Mouse (Mus musculus) T-helper 17 cell (primary cell): Measurements from ENCODE around the gene Brpf3.
"Not testable (repeated sequence)": the region's sequence is repeated elsewhere in the genome, so short reads cannot be mapped to it uniquely, and the experiment has no call there.

Experiments used
- in situ Hi-C, 2 experiments: fragments of 300-600 bp; cut with MboI, MseI; formaldehyde crosslinking; loops; 1 replicate in 1 of 2; 2 replicates in 1 of 2; pipeline ENCODE4 v1.15.1; 2025; ENCODE audit warnings: high pct_unique_total_duplicates in 2 of 2

The Brpf3 gene

GRCm38 (mm10) chr17:28799291-28800160 is 1.4 kb upstream of the Brpf3 start:
- in situ Hi-C loops = loop anchor here in 1 of 2 experiments (10.0 kb wide), 1 partner anchor 1235 kb away; the partner anchor contains the start of gene AI413582

- in situ Hi-C loops = loop anchor here in 1 of 2 experiments (10.0 kb wide), 1 partner anchor 1235 kb away; the partner anchor contains the start of gene AI413582
These were observed 614 bp upstream of the Brpf3 start for GRCm38 (mm10) chr17:28800281-28800670.

- in situ Hi-C loops = loop anchor here in 1 of 2 experiments (10.0 kb wide), 1 partner anchor 1237 kb away; the partner anchor contains the start of gene AI413582
These were observed 650 bp downstream of the Brpf3 start for GRCm38 (mm10) chr17:28801474-28802005.

- in situ Hi-C loops = loop anchor here in 1 of 2 experiments (10.0 kb wide), 1 partner anchor 1237 kb away; the partner anchor contains the start of gene AI413582
These were observed 1.2 kb downstream of the Brpf3 start for GRCm38 (mm10) chr17:28802006-28802481.

GRCm38 (mm10) chr17:28803316-28803715 is 2.4 kb downstream of the Brpf3 start:
- in situ Hi-C loops = loop anchor here in 1 of 2 experiments (10.0 kb wide), 1 partner anchor 1239 kb away; the partner anchor contains the start of gene AI413582

- in situ Hi-C loops = loop anchor here in 1 of 2 experiments (10.0 kb wide), 1 partner anchor 1240 kb away; the partner anchor contains the start of gene AI413582
These were observed 4.1 kb downstream of the Brpf3 start for GRCm38 (mm10) chr17:28804973-28805372.

- in situ Hi-C loops = loop anchor here in 1 of 2 experiments (10.0 kb wide), 1 partner anchor 1242 kb away; the partner anchor contains the start of gene AI413582
These were observed 5.9 kb downstream of the Brpf3 start for GRCm38 (mm10) chr17:28806770-28807169.

GRCm38 (mm10) chr17:28808714-28809113 is 7.8 kb downstream of the Brpf3 start:
- in situ Hi-C loops = loop anchor here in 1 of 2 experiments (10.0 kb wide), 1 partner anchor 1244 kb away; the partner anchor contains the start of gene AI413582

- in situ Hi-C loops = loop anchor here in 1 of 2 experiments (10.0 kb wide), 1 partner anchor 1245 kb away; the partner anchor contains the start of gene AI413582
These were observed 8.4 kb downstream of the Brpf3 start for GRCm38 (mm10) chr17:28809175-28809831.

GRCm38 (mm10) chr17:28812345-28812744 is 11.5 kb downstream of the Brpf3 start:
- in situ Hi-C loops = no loop called here

GRCm38 (mm10) chr17:28814529-28815097 is 13.7 kb downstream of the Brpf3 start:
- in situ Hi-C loops = no loop called here

- in situ Hi-C loops = no loop called here
These were observed 14.6 kb downstream of the Brpf3 start for GRCm38 (mm10) chr17:28815384-28816004.

GRCm38 (mm10) chr17:28816326-28816725 is 15.4 kb downstream of the Brpf3 start:
- in situ Hi-C loops = not testable (repeated sequence)

- in situ Hi-C loops = no loop called here
These were observed 16.3 kb downstream of the Brpf3 start for GRCm38 (mm10) chr17:28816875-28817811.

- in situ Hi-C loops = no loop called here
These were observed 19.3 kb downstream of the Brpf3 start for GRCm38 (mm10) chr17:28820189-28820588.

- in situ Hi-C loops = no loop called here
These were observed 22.3 kb downstream of the Brpf3 start for GRCm38 (mm10) chr17:28823004-28823745.

GRCm38 (mm10) chr17:28823749-28824148 is 22.9 kb downstream of the Brpf3 start:
- in situ Hi-C loops = no loop called here

GRCm38 (mm10) chr17:28824896-28825295 is 24.0 kb downstream of the Brpf3 start:
- in situ Hi-C loops = no loop called here
